Mouse (Mus musculus) olfactory bulb, adult 2 months (tissue): ENCODE measurements around the gene Sar1b.

Source experiments
- CTCF ChIP-seq: fragments of 200-500 bp; IDR thresholded peaks from 2 replicates; pipeline ENCODE4 v1.5.1; 2012; ENCODE audit warnings: low read depth, mild to moderate bottlenecking, low read length, moderate library complexity; ENCODE audit not compliant: insufficient read depth
- POLR2A ChIP-seq: fragments of 200-500 bp; IDR thresholded peaks from 2 replicates; pipeline ENCODE4 v1.6.1; 2012; ENCODE audit warnings: mild to moderate bottlenecking, low read depth, low read length, moderate library complexity; ENCODE audit not compliant: insufficient read depth

- TF ChIP-seq CTCF, result no peak
- TF ChIP-seq POLR2A, result no peak
These were observed 59.2 kb downstream of the Sar1b start for GRCm38 (mm10) chr11:51822736-51823135.
